Mouse (Mus musculus) layer of hippocampus, adult 8-10 months (tissue): ENCODE measurements around the gene Rps6kb1. TPM values are rescaled to one million over a fixed set of nuclear protein-coding genes. Genes with fewer than 3 reads are reported as not detected.

Experiments
- DNase-seq, 2 experiments: peaks; one replicate each; pipeline ENCODE4 v3.0.0; 2022; ENCODE audit warnings: low spot score in 2 of 2
- total RNA-seq, 4 experiments: library from RNA; stranded (reverse); gene quantifications; 2 replicates each; pipeline ENCODE4 v1.2.4; 2022

The Rps6kb1 gene
- total RNA-seq, 4 experiments from 2014 or later = 36.8 to 41.2 (median 39.4) TPM

- no peak for DNase-seq
These were observed 36.7 kb upstream of the Rps6kb1 start for GRCm38 (mm10) chr11:86581250-86581753.

GRCm38 (mm10) chr11:86580319-86581113 is 35.9 kb upstream of the Rps6kb1 start:
- DNase-seq = no peak

DNA sequence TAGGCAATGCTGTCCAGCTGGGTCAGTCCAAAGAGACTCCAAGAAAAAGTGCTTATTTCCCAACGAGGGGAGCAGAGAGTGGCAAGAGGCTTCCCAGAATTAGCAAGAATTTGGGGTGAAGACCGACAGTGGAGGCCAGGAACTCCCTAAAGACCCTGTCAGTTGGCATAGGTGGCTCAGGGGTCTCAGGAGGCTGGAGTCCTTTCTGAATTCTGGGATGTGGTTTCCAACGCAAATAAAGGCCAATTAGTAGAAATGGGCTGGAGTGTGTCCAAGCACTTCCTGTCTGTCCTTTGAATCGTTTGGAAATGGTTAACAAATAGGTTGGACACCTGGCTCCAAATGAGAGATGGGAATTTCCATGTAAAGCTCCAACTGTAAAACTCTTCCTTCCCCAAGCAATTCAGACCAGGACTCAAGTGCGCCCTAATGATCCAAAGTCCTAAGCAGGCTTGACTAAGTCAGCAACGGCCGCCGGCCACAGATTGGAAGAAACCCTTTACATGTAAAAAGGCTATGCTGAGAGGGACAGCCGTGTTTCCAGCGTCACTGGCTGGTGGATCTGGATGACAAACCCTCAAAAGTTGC is 35.2 kb upstream of the Rps6kb1 start:
- DNase-seq = no peak

GRCm38 (mm10) chr11:86578809-86579730 is 34.5 kb upstream of the Rps6kb1 start:
- no peak for DNase-seq

DNA sequence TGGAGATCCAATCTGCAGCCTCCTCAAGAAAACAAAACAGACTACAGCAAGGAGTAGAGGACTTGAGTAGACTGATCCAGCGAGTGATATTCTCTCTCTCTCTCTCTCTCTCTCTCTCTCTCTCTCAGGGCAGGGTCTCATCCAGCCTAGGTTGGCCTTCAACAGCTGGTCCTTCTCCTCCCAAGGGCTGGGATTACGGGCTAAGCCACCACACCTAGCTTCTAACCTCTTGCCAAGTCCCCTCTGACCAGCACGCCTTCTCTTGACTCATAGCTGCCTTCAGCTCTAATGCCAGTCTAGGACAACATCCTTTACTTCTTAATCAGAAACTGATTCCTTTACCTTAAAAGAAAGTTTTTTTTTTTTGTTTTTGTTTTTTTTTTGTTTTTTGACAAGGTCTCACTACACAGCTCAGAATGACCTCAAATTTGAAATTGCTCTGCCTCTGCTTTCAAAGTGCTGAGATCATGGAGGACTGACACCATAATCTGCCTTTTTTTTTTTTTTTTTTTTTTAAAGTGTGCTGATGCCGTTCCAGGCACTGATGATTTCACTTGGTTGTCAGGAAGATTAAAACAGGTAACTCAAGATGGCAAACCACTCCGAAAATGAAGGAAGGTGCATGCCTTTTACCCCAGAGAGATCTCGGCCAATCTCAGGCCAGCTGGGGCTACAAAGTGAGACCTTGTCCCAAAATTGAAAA is 33.7 kb upstream of the Rps6kb1 start:
- DNase-seq = no peak

GRCm38 (mm10) chr11:86577231-86577630 is 32.6 kb upstream of the Rps6kb1 start:
- no peak for DNase-seq

- DNase-seq = no peak
These were observed 31.2 kb upstream of the Rps6kb1 start for GRCm38 (mm10) chr11:86575632-86576378.

DNA sequence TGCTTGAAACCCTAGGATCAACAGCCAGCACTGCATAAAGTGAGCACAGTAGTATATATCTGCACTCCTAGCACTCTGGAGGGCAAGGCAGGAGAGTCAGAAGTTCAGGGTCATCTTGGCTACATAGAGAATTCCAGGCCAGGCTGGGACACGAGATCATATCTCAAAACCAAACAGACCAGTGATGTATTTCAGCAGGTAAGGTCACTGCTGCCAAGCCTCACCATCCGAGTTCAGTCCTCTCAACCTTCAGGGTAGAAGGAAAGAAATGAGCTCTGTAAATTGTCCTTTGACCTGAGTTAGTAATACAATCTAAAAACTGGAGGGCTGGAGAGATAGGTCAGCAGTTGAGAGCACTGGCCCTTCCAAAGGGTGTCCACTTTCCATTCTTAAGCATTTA is 29.8 kb upstream of the Rps6kb1 start:
- no peak for DNase-seq

- DNase-seq = no peak
These were observed 29.1 kb upstream of the Rps6kb1 start for GRCm38 (mm10) chr11:86573646-86574231.

DNA sequence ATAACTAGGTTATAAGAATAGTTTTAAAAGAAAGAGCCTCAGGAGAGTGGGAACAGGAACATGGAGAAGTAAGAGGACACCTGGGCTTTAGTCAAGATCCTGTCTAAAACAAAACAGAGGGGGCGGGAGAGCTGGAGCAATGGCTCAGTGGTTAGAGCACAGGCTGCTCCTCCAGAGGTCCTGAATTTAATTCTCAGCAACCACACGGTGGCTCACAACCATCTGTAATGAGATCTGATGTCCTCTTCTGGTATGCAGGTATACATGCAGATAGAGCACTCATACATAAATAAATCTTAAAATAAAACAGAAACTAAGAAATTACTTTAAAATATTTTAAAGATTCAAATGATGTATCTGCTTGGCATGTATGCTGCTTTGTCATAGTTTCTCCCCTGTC is 28.0 kb upstream of the Rps6kb1 start:
- no peak for DNase-seq

DNA sequence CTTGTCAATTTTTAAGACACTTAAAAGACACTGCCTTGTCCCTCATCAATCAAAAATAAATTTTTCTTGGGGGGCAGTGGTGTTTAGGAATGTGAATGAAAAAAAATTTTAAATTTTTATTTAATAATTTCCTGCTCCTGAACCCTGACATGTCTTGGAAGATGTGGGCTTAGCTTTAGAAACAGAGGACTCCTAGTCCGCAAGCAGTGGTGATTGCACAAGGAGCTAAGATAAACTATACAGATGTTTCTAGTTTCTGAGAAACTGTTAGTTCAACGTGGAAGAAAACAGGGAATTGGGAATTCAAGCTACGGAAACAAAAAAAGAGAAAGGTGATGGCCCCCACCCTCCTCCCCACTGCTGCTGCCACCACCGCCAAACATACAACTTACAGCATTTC is 27.3 kb upstream of the Rps6kb1 start:
- DNase-seq = no peak

DNA sequence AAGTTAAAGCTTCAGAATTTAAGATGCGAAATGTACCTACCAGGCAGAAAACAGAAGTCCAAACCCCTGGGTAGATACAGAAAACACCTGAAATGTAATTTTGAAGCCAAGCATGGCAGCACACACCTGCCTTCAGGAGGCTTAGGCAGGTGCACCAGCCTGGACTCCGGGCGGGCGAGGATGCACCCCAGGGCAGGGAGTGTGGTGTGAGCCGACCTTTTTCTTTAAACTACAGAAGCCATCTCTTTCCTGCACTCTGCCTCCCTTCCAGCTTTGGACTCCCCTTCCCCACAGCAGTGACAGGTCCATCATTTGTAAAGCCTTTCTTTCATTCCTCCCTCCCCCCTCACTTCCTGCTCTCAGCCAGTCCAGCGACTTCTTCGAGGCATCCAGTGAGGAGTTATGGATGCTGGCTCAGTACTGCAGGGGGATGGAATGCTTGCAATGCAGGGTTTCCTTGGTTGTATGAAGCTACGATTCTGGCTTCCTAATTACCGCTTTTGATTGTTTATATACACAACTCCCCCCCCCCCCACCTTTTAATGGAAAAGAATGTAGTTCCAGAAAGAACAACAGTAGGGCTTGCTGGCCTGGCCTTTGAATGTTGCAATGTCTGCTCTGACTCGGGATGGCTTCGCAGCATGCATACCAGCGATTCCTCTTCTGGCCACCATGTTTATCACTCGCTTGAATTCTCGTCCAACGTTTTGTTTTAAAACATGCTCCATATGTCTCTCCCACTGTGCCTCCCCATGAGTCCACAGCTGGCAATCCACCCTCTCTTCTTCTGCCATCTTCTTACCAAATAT is 26.6 kb upstream of the Rps6kb1 start:
- DNase-seq = peak; percentile 24 to 27

DNA sequence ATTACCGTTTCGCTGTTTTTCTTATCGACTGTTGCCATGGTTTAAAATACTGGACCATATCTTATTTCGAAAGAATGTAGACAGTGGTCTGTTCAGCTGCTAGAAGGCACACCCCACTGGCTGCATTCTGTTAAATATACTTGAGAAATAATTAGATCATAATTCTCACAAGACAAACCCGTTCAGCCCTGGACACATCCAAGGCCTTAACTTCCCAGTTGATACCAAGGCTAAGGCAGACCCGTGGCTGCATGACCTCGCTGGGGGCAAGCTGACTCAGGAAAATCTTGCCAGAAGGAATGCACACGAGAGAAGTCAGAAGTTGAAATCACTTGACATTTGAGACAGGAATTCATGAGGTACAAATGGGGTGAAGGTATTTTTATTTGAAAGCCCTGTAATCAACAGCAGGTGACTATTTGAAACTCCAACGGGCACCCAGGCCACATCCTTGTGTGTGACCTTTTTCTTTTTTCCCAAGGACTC is 25.7 kb upstream of the Rps6kb1 start:
- no peak for DNase-seq

DNA sequence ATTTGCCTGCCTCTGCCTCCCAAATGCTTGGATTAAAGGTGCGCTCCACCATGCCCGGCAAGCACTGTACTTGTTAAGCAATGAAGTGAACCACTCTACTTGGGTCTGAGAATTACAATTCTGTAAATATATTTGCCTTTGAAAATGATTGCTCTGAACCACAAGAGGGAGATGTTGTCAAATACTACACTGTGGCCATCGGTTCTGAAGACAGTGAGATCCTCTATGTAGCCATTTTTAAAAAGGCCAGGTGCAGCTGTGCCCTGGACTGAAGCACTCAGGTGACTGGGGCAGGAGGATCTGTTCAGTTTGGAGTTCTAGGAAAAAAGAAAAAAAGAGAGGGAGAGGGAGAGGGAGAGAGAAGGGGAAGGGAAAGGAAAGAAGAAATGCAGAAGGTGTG is 23.8 kb upstream of the Rps6kb1 start:
- no peak for DNase-seq

DNA sequence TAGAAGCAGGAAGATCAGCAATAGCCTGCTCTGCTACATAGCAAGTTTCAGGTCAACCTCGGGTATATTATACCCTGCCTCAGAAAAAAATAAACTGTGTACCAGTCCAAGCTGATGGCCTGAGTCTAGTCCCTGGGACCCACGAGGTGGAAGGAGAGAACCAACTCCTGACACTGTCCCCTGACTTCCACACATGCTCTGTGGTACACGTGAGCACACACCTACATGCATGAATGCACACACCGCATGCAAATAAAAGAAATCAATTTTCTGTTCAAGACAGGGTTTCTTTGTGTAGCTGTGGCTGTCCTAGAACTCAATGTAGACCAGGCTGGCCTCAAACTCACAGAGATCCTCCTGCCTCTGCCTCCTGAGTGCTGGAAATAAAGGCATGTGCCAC is 13.7 kb upstream of the Rps6kb1 start:
- no peak for DNase-seq

DNA sequence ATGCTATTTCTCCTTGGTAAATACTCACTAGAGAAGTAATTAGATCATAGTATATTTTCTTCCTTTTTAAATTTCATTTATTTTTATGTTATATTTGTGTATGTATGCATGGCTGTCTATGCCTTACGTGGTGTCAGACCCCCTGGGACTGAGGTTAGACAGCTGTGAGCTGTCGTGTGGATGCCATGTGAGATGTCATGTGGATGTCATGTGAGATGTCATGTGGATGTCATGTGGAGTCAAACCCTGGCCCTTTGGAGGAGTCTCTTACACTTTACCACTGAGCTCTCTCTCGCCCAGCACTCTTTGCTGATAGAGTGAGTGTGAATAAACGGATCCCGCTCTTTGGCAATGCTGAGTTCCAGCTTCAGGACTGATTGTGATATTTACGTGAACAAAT is 8.9 kb upstream of the Rps6kb1 start:
- no peak for DNase-seq

- no peak for DNase-seq
These were observed 2.8 kb upstream of the Rps6kb1 start for GRCm38 (mm10) chr11:86547412-86547811.

- no peak for DNase-seq
These were observed 951 bp upstream of the Rps6kb1 start for GRCm38 (mm10) chr11:86545556-86545955.
